Mouse (Mus musculus) liver, postnatal 0 days (tissue): ENCODE results near the gene Hist1h2bf.

Experiments
- CTCF ChIP-seq: sonication (generic); IDR thresholded peaks from 2 replicates; pipeline ENCODE4 v1.5.1; 2016; ENCODE audit warnings: antibody characterized with exemption, low read depth
- EP300 ChIP-seq: IDR thresholded peaks from 2 replicates; pipeline ENCODE4 v1.6.1; 2016; ENCODE audit warnings: antibody characterized with exemption, low read depth, mild to moderate bottlenecking

GRCm38 (mm10) chr13:23604452-23604851, 30.5 kb upstream of the Hist1h2bf start:
- no peak for TF ChIP-seq EP300
- TF ChIP-seq CTCF, result no peak
